Mouse (Mus musculus) liver, embryonic 14.5 days (tissue): Measurements from ENCODE around the gene Mgp.

Source experiments
- CTCF ChIP-seq: IDR thresholded peaks from 2 replicates; pipeline ENCODE4 v1.5.1; 2016; ENCODE audit warnings: antibody characterized with exemption, low read depth, control low read depth
- EP300 ChIP-seq: IDR thresholded peaks from 2 replicates; pipeline ENCODE4 v1.6.1; 2016; ENCODE audit warnings: antibody characterized with exemption, low read depth

- TF ChIP-seq CTCF = no peak
- no peak for TF ChIP-seq EP300
Observed at GRCm38 (mm10) chr6:136875670-136876069, at the start of gene Mgp.
